Mouse (Mus musculus): ENCODE data around the gene Ece1.
A peak's percentile ranks its signal among the peaks of the same experiment; 100 is the strongest.

The Ece1 gene

GRCm38 (mm10) chr4:137992890-137993289, 130.9 kb downstream of the Ece1 start, which contains the start of gene Eif4g3:
Gene Eif4g3, plus strand, starts transcription at chr4:137993022.
- no peak for DNase-seq

- peak; percentile 99 for DNase-seq
Observed at GRCm38 (mm10) chr4:137993291-137993758, 131.3 kb downstream of the Ece1 start.

DNA sequence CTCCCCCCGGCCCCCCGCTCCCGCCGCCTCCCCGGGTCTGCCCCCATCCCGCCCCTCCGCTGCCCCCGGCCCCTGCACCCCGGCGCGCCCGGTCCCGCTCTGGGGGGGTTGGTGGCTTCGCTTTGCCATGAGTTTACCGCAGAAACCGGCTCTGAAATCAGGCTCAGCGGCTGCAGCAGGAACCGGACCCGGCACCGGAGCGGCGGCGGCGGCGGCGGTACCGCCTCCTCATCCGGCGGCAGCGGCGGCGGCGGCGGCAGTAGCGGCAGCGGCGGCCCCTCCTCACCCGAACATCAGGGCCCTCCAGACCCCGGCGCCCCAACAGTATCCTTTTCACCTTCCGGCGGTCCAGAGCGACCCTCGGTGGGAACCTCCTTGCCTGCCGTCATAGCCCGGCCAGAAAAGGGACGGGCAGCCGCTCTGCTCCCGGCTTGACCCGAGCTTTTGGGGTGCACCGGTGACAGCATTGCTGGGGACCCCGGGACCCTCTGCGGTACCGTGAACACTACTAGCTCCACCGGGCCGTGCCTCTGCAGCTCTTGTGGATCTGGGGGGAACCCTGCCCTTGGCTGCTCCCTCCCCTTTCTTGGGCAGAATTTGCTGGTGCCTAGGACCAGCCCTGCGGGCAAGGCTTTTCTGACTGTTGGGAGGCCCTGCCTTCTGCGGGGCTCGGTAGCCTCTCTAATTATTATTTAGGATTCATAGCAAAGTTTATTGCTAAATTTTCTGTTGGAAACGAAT, 132.0 kb downstream of the Ece1 start:
- peak; percentile 67 for DNase-seq

- no peak for DNase-seq
Observed at GRCm38 (mm10) chr4:137994562-137995336, 132.7 kb downstream of the Ece1 start.

GRCm38 (mm10) chr4:137995399-137995798, 133.4 kb downstream of the Ece1 start:
- DNase-seq: no peak

DNA sequence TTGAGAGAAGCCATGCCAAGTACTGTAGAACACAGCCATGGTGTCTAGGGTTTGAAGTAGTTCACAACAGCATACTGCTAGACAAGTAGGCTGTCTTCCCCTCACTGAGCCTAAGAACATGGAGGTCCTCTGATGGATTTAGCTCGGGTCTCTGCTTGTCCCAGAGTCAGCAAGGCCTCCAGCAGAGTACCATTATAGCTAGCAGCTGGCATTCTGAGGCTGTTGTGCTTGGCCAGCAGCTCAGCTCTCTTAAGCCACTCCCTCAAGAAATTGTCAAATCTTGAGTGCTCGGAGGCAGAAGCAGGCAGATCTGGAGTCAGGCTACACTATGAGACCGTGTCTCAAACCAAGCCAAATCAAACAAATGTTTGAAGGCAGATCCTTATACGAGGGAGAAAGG, 136.2 kb downstream of the Ece1 start:
- no peak for DNase-seq

- DNase-seq: no peak
Observed at GRCm38 (mm10) chr4:138000682-138001081, 138.6 kb downstream of the Ece1 start.

GRCm38 (mm10) chr4:138003909-138004610, 142.0 kb downstream of the Ece1 start:
- DNase-seq: no peak

- DNase-seq: no peak
Observed at GRCm38 (mm10) chr4:138005781-138006180, 143.7 kb downstream of the Ece1 start.

GRCm38 (mm10) chr4:138006951-138007613, 145.0 kb downstream of the Ece1 start:
- no peak for DNase-seq

- DNase-seq: no peak
Observed at GRCm38 (mm10) chr4:138008646-138009045, 146.6 kb downstream of the Ece1 start.

DNA sequence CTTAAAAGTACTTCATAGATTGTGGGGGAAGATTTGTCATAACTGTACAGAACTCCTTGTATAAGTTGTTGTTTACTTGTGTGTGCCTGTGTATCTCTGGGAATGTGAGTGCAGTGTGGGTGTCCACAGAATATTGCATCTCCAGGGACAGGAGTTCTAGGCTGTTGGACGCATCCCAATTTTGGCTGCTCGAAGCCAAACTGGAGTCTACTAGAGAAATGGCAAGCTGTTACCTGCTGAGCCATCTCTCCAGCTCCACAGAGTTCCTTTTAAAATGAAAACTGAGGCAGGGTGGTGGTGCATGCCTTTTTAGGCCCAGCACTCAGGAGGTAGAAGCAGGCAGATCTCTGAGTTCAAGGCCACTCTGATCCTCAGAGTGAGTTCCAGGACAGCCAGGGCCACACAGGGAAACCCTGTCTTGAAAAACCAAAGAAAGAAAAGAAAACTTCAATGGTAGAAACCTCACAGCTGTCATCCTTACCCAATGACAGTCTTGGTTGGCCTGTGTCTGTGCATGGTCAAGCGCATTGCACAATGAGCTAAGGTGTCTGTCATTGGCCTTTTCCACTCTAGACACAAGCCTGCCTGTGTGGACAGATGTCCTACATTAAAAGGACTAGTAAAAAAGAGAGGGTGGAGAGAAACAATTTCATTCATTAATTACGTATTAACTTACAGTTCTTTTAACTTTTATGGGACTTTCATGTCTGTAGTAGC, 147.9 kb downstream of the Ece1 start:
- no peak for DNase-seq

DNA sequence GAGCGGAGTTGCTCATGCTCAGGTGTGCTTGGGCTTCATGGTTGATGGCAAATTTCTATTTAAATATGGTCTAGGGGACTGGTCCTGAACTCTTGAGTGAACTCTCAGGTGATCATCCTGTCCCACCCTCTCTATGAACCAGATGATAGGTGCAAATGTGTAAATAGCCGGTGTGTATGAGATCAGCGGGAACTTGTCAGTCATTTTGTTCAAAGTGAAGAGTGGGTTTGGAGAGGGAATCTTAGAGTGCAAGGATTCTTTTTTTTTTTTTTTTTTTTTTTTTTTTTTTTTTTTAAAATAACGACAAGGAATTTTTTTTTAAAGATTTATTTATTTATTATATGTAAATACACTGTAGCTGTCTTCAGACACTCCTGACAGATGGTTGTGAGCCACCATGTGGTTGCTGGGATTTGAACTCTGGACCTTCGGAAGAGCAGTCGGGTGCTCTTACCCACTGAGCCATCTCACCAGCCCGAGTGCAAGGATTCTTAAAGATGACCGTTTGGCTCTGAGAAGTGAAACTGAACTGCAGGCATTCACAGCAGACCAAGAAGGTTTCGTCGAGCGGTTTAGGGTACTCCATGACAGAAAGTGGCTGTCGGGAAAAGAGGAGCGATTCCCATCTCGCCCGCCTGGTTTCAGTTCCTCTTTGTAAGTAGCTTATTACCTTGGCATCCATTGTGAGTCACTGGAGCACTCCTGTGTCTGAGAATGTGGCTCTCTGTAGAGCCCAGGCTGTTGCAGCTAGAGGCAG, 151.9 kb downstream of the Ece1 start:
- no peak for DNase-seq
